Mouse (Mus musculus) lung, adult 2 months (tissue): ENCODE data around the gene Litaf.

Source experiments
- CTCF ChIP-seq: fragments of 200-500 bp; IDR thresholded peaks from 2 replicates; pipeline ENCODE4 v1.5.1; 2011; ENCODE audit warnings: mild to moderate bottlenecking, low read length, control low read depth; ENCODE audit not compliant: insufficient read depth
- POLR2A ChIP-seq: fragments of 200-500 bp; IDR thresholded peaks from 2 replicates; pipeline ENCODE4 v1.6.1; 2011; ENCODE audit warnings: low read depth, mild to moderate bottlenecking, control low read depth, low read length, borderline replicate concordance; ENCODE audit errors: extremely low read depth

- no peak for TF ChIP-seq CTCF
- TF ChIP-seq POLR2A: no peak
These were observed 1.6 kb downstream of the Litaf start for GRCm38 (mm10) chr16:11064341-11064740.
